Mouse (Mus musculus) C2C12 (cell line): Measurements from ENCODE around the gene Mrtfa. TPM values are rescaled to one million over a fixed set of nuclear protein-coding genes. Genes with fewer than 3 reads are reported as not detected.
A peak's percentile ranks its signal among the peaks of the same experiment; 100 is the strongest.

ENCODE experiments used
- H3K27me3 ChIP-seq: one replicate; pipeline ENCODE4 v1.6.1; 2011; ENCODE audit not compliant: control insufficient read depth, insufficient read depth, insufficient read length
- H3K36me3 ChIP-seq: one replicate; pipeline ENCODE4 v1.6.1; 2011; ENCODE audit not compliant: control insufficient read depth, insufficient read depth
- H3K4me3 ChIP-seq: one replicate; pipeline ENCODE4 v1.5.1; 2011; ENCODE audit warnings: mild to moderate bottlenecking, control low read depth; ENCODE audit not compliant: poor library complexity, insufficient read depth, severe bottlenecking
- H3K79me2 ChIP-seq: one replicate; pipeline ENCODE4 v1.6.1; 2011; ENCODE audit not compliant: control insufficient read depth, insufficient read depth
- H3K79me3 ChIP-seq: one replicate; pipeline ENCODE4 v1.6.1; 2011; ENCODE audit warnings: low read depth, control low read depth
- H3ac ChIP-seq: one replicate; pipeline ENCODE3; 2011; ENCODE audit warnings: low read depth; ENCODE audit not compliant: control insufficient read depth, insufficient read length
- CEBPB ChIP-seq: IDR thresholded peaks from one replicate; pipeline ENCODE4 v1.6.1; 2011; ENCODE audit warnings: low read depth, mild to moderate bottlenecking, control low read depth, moderate library complexity
- CTCF ChIP-seq: IDR thresholded peaks from one replicate; pipeline ENCODE4 v1.5.1; 2011; ENCODE audit not compliant: control insufficient read depth, insufficient read depth, insufficient read length
- FOSL1 ChIP-seq: IDR thresholded peaks from one replicate; pipeline ENCODE4 v1.8.0; 2011; ENCODE audit warnings: mild to moderate bottlenecking, low read length; ENCODE audit not compliant: poor library complexity, insufficient read depth, severe bottlenecking
- MAX ChIP-seq: IDR thresholded peaks from one replicate; pipeline ENCODE4 v1.6.1; 2011; ENCODE audit warnings: mild to moderate bottlenecking, control low read depth
- MYOD1 ChIP-seq: IDR thresholded peaks from one replicate; pipeline ENCODE4 v1.6.1; 2011; ENCODE audit warnings: low read depth; ENCODE audit not compliant: control insufficient read depth, insufficient read length
- MYOG ChIP-seq: IDR thresholded peaks from one replicate; pipeline ENCODE4 v1.6.1; 2011; ENCODE audit not compliant: control insufficient read depth, insufficient read length; ENCODE audit errors: extremely low read depth
- USF1 ChIP-seq: IDR thresholded peaks from one replicate; pipeline ENCODE4 v1.6.1; 2011; ENCODE audit warnings: low read depth, mild to moderate bottlenecking, control low read depth, moderate library complexity
- polyA plus RNA-seq: library from polyadenylated mRNA; unstranded; fragments of >200 nt; fragmentation: generic; extraction: Trizol; gene quantifications from one replicate; pipeline ENCODE4 v1.2.1, GENCODE M21; 2012; ENCODE audit warnings: missing spikeins

The Mrtfa gene
- polyA plus RNA-seq, 1 experiment = 42.2 TPM

- Histone ChIP-seq H3K27me3 (no peaks in the 10 kb centered on the region), H3K4me3 (no peak overlapping the region), H3K79me2 (peaks cover 99% of the 10 kb centered on the region), H3K79me3 (peaks cover 87% of the 10 kb centered on the region), H3ac (no peak overlapping the region), H3K36me3 (peaks cover 8% of the 10 kb centered on the region)
- peak; percentile 9 for TF ChIP-seq CEBPB
- no peak for TF ChIP-seq MYOD1
Measured at GRCm38 (mm10) chr15:81097456-81097855, 93.1 kb downstream of the Mrtfa start.

- H3K79me3 ChIP-seq = peaks cover 92% of the 10 kb centered on the region
- H3K79me2 ChIP-seq = peaks cover 100% of the 10 kb centered on the region
- H3ac ChIP-seq = no peak overlapping the region
- H3K4me3 ChIP-seq = no peak overlapping the region
- peaks cover 8% of the 10 kb centered on the region for H3K36me3 ChIP-seq
- H3K27me3 ChIP-seq = no peaks in the 10 kb centered on the region
- no peak for TF ChIP-seq MAX
- no peak for TF ChIP-seq FOSL1
- TF ChIP-seq MYOD1 = no peak
- no peak for TF ChIP-seq MYOG
- TF ChIP-seq CTCF = no peak
- TF ChIP-seq CEBPB = no peak
- no peak for TF ChIP-seq USF1
Measured at GRCm38 (mm10) chr15:81096329-81097055, 94.1 kb downstream of the Mrtfa start.

GRCm38 (mm10) chr15:81093032-81093431 lies 97.5 kb downstream of the Mrtfa start:
- no peak for TF ChIP-seq USF1
- TF ChIP-seq MAX = no peak
- no peak for TF ChIP-seq MYOG
- no peak for TF ChIP-seq FOSL1
- H3K36me3 ChIP-seq = peaks cover 9% of the 10 kb centered on the region
- H3K79me3 ChIP-seq = peaks cover 91% of the 10 kb centered on the region
- no peak overlapping the region for H3ac ChIP-seq
- H3K27me3 ChIP-seq = no peaks in the 10 kb centered on the region
- no peak overlapping the region for H3K4me3 ChIP-seq
- peaks cover 100% of the 10 kb centered on the region for H3K79me2 ChIP-seq

GRCm38 (mm10) chr15:81091718-81092117 lies 98.8 kb downstream of the Mrtfa start:
- Histone ChIP-seq H3ac (no peak overlapping the region), H3K36me3 (peaks cover 9% of the 10 kb centered on the region), H3K79me3 (peaks cover 88% of the 10 kb centered on the region), H3K79me2 (peaks cover 93% of the 10 kb centered on the region), H3K27me3 (no peaks in the 10 kb centered on the region), H3K4me3 (no peak overlapping the region)
- TF ChIP-seq CEBPB (no peak), FOSL1 (no peak), CTCF (no peak), MAX (no peak), USF1 (no peak), MYOG (no peak), MYOD1 (no peak)

GRCm38 (mm10) chr15:81087529-81087928 lies 103.0 kb downstream of the Mrtfa start:
- H3K36me3 ChIP-seq = peaks cover 10% of the 10 kb centered on the region
- no peak overlapping the region for H3K4me3 ChIP-seq
- peaks cover 82% of the 10 kb centered on the region for H3K79me3 ChIP-seq
- TF ChIP-seq MYOG = no peak
- no peak for TF ChIP-seq CEBPB
- peak overlapping the region; percentile 15 for H3ac ChIP-seq
- peaks cover 93% of the 10 kb centered on the region for H3K79me2 ChIP-seq
- H3K27me3 ChIP-seq = no peaks in the 10 kb centered on the region

GRCm38 (mm10) chr15:81086644-81087480 lies 103.7 kb downstream of the Mrtfa start:
- no peaks in the 10 kb centered on the region for H3K27me3 ChIP-seq
- H3ac ChIP-seq = peak overlapping the region; percentile 19
- no peak overlapping the region for H3K4me3 ChIP-seq
- peaks cover 10% of the 10 kb centered on the region for H3K36me3 ChIP-seq
- peaks cover 83% of the 10 kb centered on the region for H3K79me3 ChIP-seq
- TF ChIP-seq USF1 (no peak), MAX (peak; percentile 66), CTCF (no peak), MYOD1 (peak; percentile 59), MYOG (no peak), FOSL1 (peak; percentile 30), CEBPB (peak; percentile 94)
- peaks cover 93% of the 10 kb centered on the region for H3K79me2 ChIP-seq
